Mouse (Mus musculus) embryonic fibroblast, embryonic 13.5 days (primary cell): ENCODE results near the gene Eif4ebp2. TPM values are rescaled to one million over a fixed set of nuclear protein-coding genes. Genes with fewer than 3 reads are reported as not detected.

ENCODE experiments used
- H3K27ac ChIP-seq: 2 replicates; pipeline ENCODE4 v1.5.1; 2012; ENCODE audit warnings: low read length, control low read depth, inconsistent platforms; ENCODE audit not compliant: insufficient read depth
- H3K4me1 ChIP-seq: 2 replicates; pipeline ENCODE4 v1.6.1; 2011; ENCODE audit warnings: low read length; ENCODE audit not compliant: control insufficient read depth, insufficient read depth
- H3K4me3 ChIP-seq: 2 replicates; pipeline ENCODE4 v1.5.1; 2011; ENCODE audit warnings: mild to moderate bottlenecking, control low read depth, low read length; ENCODE audit not compliant: insufficient read depth
- CTCF ChIP-seq: IDR thresholded peaks from 2 replicates; pipeline ENCODE4 v1.5.1; 2011; ENCODE audit warnings: mild to moderate bottlenecking, control low read depth, low read length, moderate library complexity, borderline replicate concordance; ENCODE audit not compliant: insufficient read depth
- POLR2A ChIP-seq: IDR thresholded peaks from 2 replicates; pipeline ENCODE4 v1.6.1; 2011; ENCODE audit warnings: low read depth, mild to moderate bottlenecking, control low read depth, low read length, moderate library complexity
- polyA plus RNA-seq: library from polyadenylated mRNA; stranded (reverse); fragments of >200 nt; gene quantifications from 2 replicates; pipeline ENCODE4 v1.2.4, GENCODE M21; 2011; ENCODE audit warnings: low read depth; ENCODE audit not compliant: missing spikeins, insufficient read length

Eif4ebp2 gene
- polyA plus RNA-seq, 1 experiment: 68.9 TPM

DNA sequence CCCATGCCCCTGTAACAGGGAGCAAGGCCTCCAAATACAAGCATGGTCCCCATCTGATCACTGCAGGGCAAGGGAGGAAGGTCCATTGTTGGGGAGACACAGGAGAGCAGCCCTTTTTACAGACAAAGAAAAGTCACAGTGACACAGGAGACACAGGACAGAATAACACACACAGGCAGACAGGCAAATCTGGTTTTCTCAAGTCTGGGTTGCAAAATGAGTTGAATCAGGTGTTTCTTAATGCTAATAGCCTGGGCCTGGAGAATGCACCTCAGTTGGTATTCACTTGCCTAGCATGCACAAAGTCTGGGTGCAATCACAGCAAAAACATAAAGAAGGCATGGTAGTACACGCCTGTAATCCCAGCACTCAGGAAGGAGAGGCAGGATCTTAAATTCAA lies 8.6 kb downstream of the Eif4ebp2 start:
- H3K27ac ChIP-seq: no peak overlapping the region

DNA sequence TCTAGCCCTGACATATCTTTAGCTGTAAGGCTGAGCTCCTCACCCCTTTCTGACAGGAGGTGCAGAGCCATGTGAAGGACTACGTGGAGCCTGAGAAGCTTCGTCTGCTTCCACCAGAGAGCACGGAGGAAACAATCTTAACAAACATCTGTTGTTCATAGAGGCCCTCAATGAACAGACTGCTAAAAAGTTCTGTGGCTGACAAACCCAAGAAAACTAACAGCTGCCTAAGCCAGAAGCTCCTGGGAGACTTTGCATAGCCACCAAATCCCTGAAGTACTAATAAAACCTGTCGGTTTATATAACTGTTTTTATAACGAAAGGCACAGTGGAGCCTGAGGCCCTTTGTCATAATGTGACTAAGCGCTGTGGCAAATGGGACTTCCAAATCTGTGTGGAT lies 9.0 kb downstream of the Eif4ebp2 start:
- H3K4me1 ChIP-seq: peaks cover 4% of the 10 kb centered on the region
- H3K27ac ChIP-seq: no peak overlapping the region
- TF ChIP-seq CTCF: no peak
- no peak overlapping the region for H3K4me3 ChIP-seq

More for the DNA sequence above, 8.6 kb downstream of the Eif4ebp2 start:
- Histone ChIP-seq H3K4me3 (no peak overlapping the region), H3K4me1 (peaks cover 4% of the 10 kb centered on the region)
- TF ChIP-seq CTCF: no peak

DNA sequence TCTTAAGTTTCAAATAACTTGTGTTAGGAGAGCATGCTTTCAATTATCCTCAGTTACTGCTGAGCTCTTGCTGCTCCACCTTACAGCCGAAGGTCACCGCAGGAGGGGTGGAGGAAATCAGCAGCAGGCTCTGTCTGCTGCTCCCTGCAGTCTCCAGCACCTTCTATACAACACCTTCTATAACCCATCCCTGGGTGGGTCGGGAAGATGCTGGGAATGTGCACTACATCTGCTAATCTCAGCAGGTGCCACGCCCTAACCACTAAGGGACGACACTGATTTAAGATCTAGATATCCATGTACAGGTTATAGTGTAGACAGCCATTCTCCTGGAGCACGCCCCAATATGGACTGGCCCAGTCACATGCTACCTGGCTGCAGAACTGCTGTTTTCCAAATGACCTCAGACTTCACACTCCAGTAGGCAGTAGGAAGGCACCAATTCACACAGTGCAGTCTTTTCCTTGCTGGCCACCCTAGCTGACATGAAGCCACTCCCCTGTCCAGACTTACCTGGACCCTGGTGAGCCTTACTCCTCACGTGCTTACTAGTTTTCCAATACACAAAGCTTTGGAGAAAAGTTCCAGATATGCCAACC lies 12.2 kb downstream of the Eif4ebp2 start:
- no peak for TF ChIP-seq POLR2A
- no peak for TF ChIP-seq CTCF
- Histone ChIP-seq H3K27ac (no peak overlapping the region), H3K4me3 (no peak overlapping the region), H3K4me1 (peaks cover 4% of the 10 kb centered on the region; the same call in 1 of the 2 replicates)

DNA sequence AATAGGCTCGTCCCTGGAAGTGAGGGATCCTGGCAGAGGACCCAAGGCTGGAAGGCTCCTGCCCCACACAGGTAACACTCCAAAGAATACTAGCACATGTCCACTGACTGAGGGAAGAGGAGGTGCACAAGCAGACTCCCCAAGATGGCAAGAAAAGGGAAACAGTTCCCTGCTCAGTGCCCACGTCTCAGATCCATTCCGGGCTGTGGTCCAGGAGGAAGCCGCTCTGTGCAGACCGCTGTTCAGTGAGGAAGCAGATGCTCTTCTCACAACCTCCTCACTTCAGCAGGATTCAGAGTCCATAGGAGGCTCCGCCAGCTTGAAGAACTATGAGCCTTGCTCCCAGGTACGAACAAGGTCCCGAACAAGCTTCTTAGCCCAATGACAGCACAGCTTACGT lies 21.1 kb downstream of the Eif4ebp2 start:
- TF ChIP-seq POLR2A (no peak), CTCF (no peak)
- H3K4me3 ChIP-seq: no peak overlapping the region

DNA sequence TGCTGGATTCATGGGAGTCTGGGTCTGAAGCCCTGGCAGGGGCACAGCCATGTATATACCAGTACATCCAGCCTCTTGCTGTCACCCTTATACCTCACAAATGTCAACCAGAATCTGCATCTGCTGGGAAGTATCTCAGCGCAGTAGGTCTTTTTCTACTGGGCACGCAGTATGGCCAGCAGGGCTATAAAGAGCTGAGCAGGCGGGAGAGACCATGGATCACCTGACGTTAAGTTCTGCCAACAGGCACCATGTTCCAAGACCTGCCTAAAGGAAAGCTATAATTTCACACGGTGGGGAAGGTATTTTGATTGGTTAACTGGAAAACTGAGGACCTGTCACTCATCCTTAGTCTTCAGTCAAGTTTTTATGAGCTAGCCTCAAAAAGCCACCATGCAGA lies 23.4 kb downstream of the Eif4ebp2 start:
- H3K4me3 ChIP-seq: no peak overlapping the region
- no peaks in the 10 kb centered on the region for H3K4me1 ChIP-seq
- H3K27ac ChIP-seq: no peak overlapping the region
- TF ChIP-seq POLR2A (no peak), CTCF (no peak)

More for the DNA sequence above, 21.1 kb downstream of the Eif4ebp2 start:
- no peak overlapping the region for H3K27ac ChIP-seq
- no peaks in the 10 kb centered on the region for H3K4me1 ChIP-seq

DNA sequence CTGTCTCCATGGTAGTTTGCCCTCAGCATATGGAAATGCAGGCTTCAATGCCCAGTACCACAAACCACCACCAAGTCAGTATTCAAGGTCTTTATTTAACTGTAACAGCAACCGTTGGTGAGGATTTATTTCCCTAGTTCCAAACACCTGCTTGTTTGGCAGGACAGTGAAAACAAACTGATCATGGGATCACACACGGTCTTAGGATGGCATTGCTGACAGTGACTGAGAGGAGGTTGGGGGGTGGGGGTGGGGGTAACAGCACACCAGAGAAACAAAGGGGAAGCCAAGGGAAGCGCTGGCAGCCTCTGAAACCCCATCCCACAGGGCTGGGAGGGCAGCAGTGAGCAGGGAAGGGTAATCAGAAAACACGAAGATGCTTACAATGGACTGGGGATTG lies 24.0 kb downstream of the Eif4ebp2 start:
- Histone ChIP-seq H3K4me3 (no peak overlapping the region), H3K27ac (no peak overlapping the region), H3K4me1 (no peaks in the 10 kb centered on the region)
- no peak for TF ChIP-seq POLR2A
- no peak for TF ChIP-seq CTCF

DNA sequence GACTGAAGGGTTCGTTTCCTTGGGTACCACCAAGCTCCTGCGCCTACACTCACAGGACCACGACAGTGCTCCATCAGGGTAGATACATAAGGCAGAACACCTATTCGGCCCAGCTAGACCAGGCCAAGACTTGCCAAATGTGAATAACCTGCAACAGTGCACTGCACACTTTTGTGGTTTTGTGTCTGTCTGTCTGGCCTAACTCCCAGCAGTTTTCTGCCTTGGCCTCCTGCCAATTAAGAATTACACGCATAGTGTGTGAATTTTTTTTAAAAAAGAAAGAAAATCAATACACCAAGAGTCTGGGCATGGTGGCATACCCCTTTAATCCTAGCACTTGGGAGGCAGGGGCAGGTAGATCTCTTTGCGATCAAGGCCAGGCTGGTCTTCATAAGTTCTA lies 24.5 kb downstream of the Eif4ebp2 start:
- H3K4me1 ChIP-seq: no peaks in the 10 kb centered on the region
- no peak overlapping the region for H3K4me3 ChIP-seq
- TF ChIP-seq CTCF: no peak
- no peak for TF ChIP-seq POLR2A
- H3K27ac ChIP-seq: no peak overlapping the region

DNA sequence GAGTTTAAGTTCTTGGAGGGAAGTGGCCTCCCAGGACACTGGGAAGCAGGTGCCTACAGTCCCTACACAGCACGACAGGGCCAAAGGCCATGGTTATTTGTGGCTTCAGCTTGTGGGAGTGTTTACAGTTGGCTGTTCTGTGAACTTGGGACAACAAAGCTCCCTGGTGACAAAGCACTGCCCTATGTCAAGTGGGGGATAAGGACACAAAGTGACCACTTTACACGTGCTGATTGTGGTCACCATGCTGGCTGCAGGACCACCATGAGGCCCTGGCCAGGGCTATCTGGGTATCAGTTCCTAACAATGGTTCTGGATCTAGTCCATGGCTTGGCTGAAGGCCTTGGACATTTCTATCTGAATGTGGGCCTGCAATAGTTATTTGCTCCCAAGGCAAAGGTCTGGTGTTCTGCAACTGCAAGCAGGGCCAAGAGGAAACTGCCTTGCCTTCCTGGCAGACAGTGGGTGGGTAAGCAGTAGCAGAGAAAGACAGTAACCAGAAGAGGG lies 26.2 kb downstream of the Eif4ebp2 start:
- H3K4me3 ChIP-seq: no peak overlapping the region
- H3K4me1 ChIP-seq: no peaks in the 10 kb centered on the region
- TF ChIP-seq CTCF (no peak), POLR2A (no peak)
- H3K27ac ChIP-seq: no peak overlapping the region

DNA sequence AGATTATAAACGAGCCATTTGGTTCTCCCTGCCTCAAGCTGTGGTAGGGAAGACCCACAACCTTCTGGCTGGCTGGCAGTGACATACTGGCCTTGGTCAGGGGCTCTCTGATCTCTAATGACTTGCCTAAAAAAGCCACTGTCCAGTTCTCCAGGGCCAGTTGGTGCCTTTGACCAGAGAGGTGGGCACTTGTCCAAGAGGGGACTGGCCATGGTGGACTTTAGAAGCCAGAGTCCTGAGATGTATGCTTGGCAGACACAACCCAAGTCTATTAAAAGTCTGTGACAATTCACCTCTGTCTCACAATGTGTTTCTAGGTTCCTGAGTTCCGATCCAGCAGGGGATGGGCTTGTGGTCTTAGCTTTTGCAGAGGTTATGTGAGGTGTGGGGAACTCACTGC lies 27.4 kb downstream of the Eif4ebp2 start:
- no peaks in the 10 kb centered on the region for H3K4me1 ChIP-seq
- TF ChIP-seq POLR2A (no peak), CTCF (no peak)

DNA sequence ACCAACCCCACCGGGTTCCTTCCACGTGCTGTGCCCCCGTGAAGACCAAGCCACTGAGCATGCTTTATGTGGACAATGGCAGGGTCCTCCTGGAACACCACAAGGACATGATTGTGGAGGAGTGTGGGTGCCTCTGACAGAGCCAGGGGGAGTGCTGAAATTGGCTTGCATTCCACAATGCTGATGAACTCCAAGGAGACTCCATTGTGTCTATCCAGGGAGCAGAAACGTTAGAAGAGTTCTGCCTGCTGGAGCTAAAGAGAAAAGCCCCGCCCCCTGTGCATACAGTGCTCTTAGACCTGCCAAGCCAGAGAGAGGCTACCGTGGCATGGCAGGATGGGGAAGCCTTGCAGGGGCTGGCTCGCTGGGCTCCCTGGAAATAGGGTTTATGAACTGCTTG lies 28.0 kb downstream of the Eif4ebp2 start:
- no peak for TF ChIP-seq CTCF
- TF ChIP-seq POLR2A: no peak
- no peak overlapping the region for H3K27ac ChIP-seq
- H3K4me1 ChIP-seq: no peaks in the 10 kb centered on the region
- H3K4me3 ChIP-seq: no peak overlapping the region

More for the DNA sequence above, 27.4 kb downstream of the Eif4ebp2 start:
- Histone ChIP-seq H3K27ac (no peak overlapping the region), H3K4me3 (no peak overlapping the region)
